Mouse (Mus musculus) forebrain, embryonic 16.5 days (tissue): ENCODE data around the gene Chek2. TPM values are rescaled to one million over a fixed set of nuclear protein-coding genes. Genes with fewer than 3 reads are reported as not detected.
A peak's percentile ranks its signal among the peaks of the same experiment; 100 is the strongest.
"Not testable (repeated sequence)": the region's sequence is repeated elsewhere in the genome, so short reads cannot be mapped to it uniquely, and the experiment has no call there.

Experiments used
- ATAC-seq: fragments of 200-750 bp; cut with Nextera tagmentation; 2 replicates; pipeline ENCODE4 v1.8.0; 2017; ENCODE audit warnings: mild to moderate bottlenecking, moderate library complexity
- H3K27ac ChIP-seq: fragments of 300-500 bp; sonication (generic); 2 replicates; pipeline ENCODE4 v1.5.1; 2014; ENCODE audit warnings: low read length, control low read depth
- H3K27me3 ChIP-seq: fragments of 300-500 bp; sonication (generic); replicated peaks from 2 replicates; pipeline ENCODE4 v1.6.1; 2014; ENCODE audit warnings: low read length; ENCODE audit not compliant: control insufficient read depth, insufficient read depth
- H3K36me3 ChIP-seq: fragments of 300-500 bp; sonication (generic); 2 replicates; pipeline ENCODE4 v1.6.1; 2014; ENCODE audit not compliant: control insufficient read depth, insufficient read depth
- H3K4me1 ChIP-seq: fragments of 300-500 bp; sonication (generic); replicated peaks from 2 replicates; pipeline ENCODE4 v1.6.1; 2014; ENCODE audit warnings: low read length; ENCODE audit not compliant: control insufficient read depth, insufficient read depth
- H3K4me2 ChIP-seq: fragments of 300-500 bp; sonication (generic); 2 replicates; pipeline ENCODE4 v1.6.1; 2014; ENCODE audit warnings: mild to moderate bottlenecking, low read length, control low read depth
- H3K4me3 ChIP-seq: fragments of 300-500 bp; sonication (generic); replicated peaks from 2 replicates; pipeline ENCODE4 v1.5.1; 2014; ENCODE audit warnings: mild to moderate bottlenecking, low read length, control low read depth
- H3K9ac ChIP-seq: fragments of 300-500 bp; sonication (generic); replicated peaks from 2 replicates; pipeline ENCODE4 v1.6.1; 2014; ENCODE audit warnings: low read depth, low read length, control low read depth
- H3K9me3 ChIP-seq: fragments of 300-500 bp; sonication (generic); 2 replicates; pipeline ENCODE4 v1.6.1; 2016; ENCODE audit warnings: low read length; ENCODE audit not compliant: control insufficient read depth
- WGBS: fragments of 180-500 bp; shearing (Covaris S2); extraction: QIAGEN DNeasy Blood & Tissue Kit; methylation state at CpG from one replicate; pipeline ENCODE4 v1.1.7; 2014; 5-methylcytosine and 5-hydroxymethylcytosine counted together
- polyA plus RNA-seq: library from polyadenylated mRNA; unstranded; fragments of >200 nt; fragmentation: Nextera tagmentation; extraction: Ambion mirVana; gene quantifications from 2 replicates; pipeline ENCODE4 v1.2.1, GENCODE M21; 2015

Chek2 gene
- polyA plus RNA-seq, 1 experiment from 2014 or later = 13.5 TPM

GRCm38 (mm10) chr5:110835959-110836358 is 3.8 kb upstream of the Chek2 start:
- no peak overlapping the region for H3K27ac ChIP-seq
- 29% methylated on average over 3 of the region's 3 CpGs for WGBS
- no peaks in the 10 kb centered on the region for H3K9me3 ChIP-seq
- H3K9ac ChIP-seq = no peak overlapping the region
- H3K4me2 ChIP-seq = no peak overlapping the region
- no peaks in the 10 kb centered on the region for H3K36me3 ChIP-seq
- no peak for ATAC-seq
- H3K27me3 ChIP-seq = no peaks in the 10 kb centered on the region
- H3K4me1 ChIP-seq = peaks cover 12% of the 10 kb centered on the region
- no peak overlapping the region for H3K4me3 ChIP-seq

- 88% methylated on average over 5 of the region's 5 CpGs for WGBS
- not testable (repeated sequence) for H3K9ac ChIP-seq, H3K36me3 ChIP-seq, H3K4me2 ChIP-seq, H3K27ac ChIP-seq, H3K4me3 ChIP-seq, H3K9me3 ChIP-seq, H3K27me3 ChIP-seq, ATAC-seq
- H3K4me1 ChIP-seq = peaks cover 12% of the 10 kb centered on the region
These were observed 1.8 kb upstream of the Chek2 start for GRCm38 (mm10) chr5:110838016-110838415.

GRCm38 (mm10) chr5:110839038-110839677 is 621 bp upstream of the Chek2 start:
- Histone ChIP-seq H3K9ac (peak overlapping the region; percentile 71), H3K4me1 (peaks cover 12% of the 10 kb centered on the region), H3K27ac (peak overlapping the region; percentile 60), H3K36me3 (no peaks in the 10 kb centered on the region), H3K4me3 (peak overlapping the region; percentile 83), H3K9me3 (no peaks in the 10 kb centered on the region), H3K27me3 (no peaks in the 10 kb centered on the region), H3K4me2 (peak overlapping the region; percentile 71)
- 9% methylated on average over 28 of the region's 28 CpGs for whole genome bisulfite sequencing
- peak; percentile 76 for ATAC-seq

- H3K27me3 ChIP-seq = no peaks in the 10 kb centered on the region
- H3K4me3 ChIP-seq = peak overlapping the region; percentile 83
- H3K27ac ChIP-seq = peak overlapping the region; percentile 31; the same call in 1 of the 2 replicates
- WGBS = 4% methylated on average over 4 of the region's 4 CpGs
- peak overlapping the region; percentile 51 for H3K9ac ChIP-seq
- H3K36me3 ChIP-seq = no peaks in the 10 kb centered on the region
- ATAC-seq = no peak
- H3K9me3 ChIP-seq = no peaks in the 10 kb centered on the region
- H3K4me1 ChIP-seq = peaks cover 12% of the 10 kb centered on the region
- H3K4me2 ChIP-seq = peak overlapping the region; percentile 83
These were observed 686 bp downstream of the Chek2 start for GRCm38 (mm10) chr5:110840465-110840864.

- no peaks in the 10 kb centered on the region for H3K27me3 ChIP-seq
- no peak for ATAC-seq
- H3K27ac ChIP-seq = no peak overlapping the region
- no peaks in the 10 kb centered on the region for H3K36me3 ChIP-seq
- H3K4me1 ChIP-seq = peaks cover 12% of the 10 kb centered on the region
- H3K4me2 ChIP-seq = no peak overlapping the region
- H3K9ac ChIP-seq = no peak overlapping the region
- no peak overlapping the region for H3K4me3 ChIP-seq
- 91% methylated on average over 14 of the region's 14 CpGs for WGBS
- H3K9me3 ChIP-seq = no peaks in the 10 kb centered on the region
These were observed 1.5 kb downstream of the Chek2 start for GRCm38 (mm10) chr5:110841046-110841862.

GRCm38 (mm10) chr5:110852990-110853389 is 13.2 kb downstream of the Chek2 start:
- 97% methylated on average over 1 of the region's 1 CpGs for WGBS
- Histone ChIP-seq H3K4me3 (no peak overlapping the region), H3K4me2 (no peak overlapping the region), H3K9me3 (no peaks in the 10 kb centered on the region), H3K4me1 (no peaks in the 10 kb centered on the region), H3K27ac (no peak overlapping the region), H3K27me3 (no peaks in the 10 kb centered on the region), H3K9ac (no peak overlapping the region), H3K36me3 (no peaks in the 10 kb centered on the region)
- ATAC-seq = no peak

- H3K9me3 ChIP-seq = no peaks in the 10 kb centered on the region
- H3K4me1 ChIP-seq = peaks cover 8% of the 10 kb centered on the region
- ATAC-seq = no peak
- no peak overlapping the region for H3K4me3 ChIP-seq
- H3K4me2 ChIP-seq = no peak overlapping the region
- no peaks in the 10 kb centered on the region for H3K27me3 ChIP-seq
- H3K36me3 ChIP-seq = no peaks in the 10 kb centered on the region
- H3K9ac ChIP-seq = no peak overlapping the region
- 90% methylated on average over 5 of the region's 5 CpGs for WGBS
- no peak overlapping the region for H3K27ac ChIP-seq
These were observed 17.3 kb downstream of the Chek2 start for GRCm38 (mm10) chr5:110857091-110857490.

GRCm38 (mm10) chr5:110859013-110859650 is 19.4 kb downstream of the Chek2 start:
- Histone ChIP-seq H3K9me3 (no peaks in the 10 kb centered on the region), H3K9ac (no peak overlapping the region), H3K27ac (peak overlapping the region; percentile 54), H3K27me3 (no peaks in the 10 kb centered on the region), H3K36me3 (no peaks in the 10 kb centered on the region), H3K4me3 (no peak overlapping the region), H3K4me1 (peaks cover 8% of the 10 kb centered on the region), H3K4me2 (peak overlapping the region; percentile 25)
- 36% methylated on average over 13 of the region's 13 CpGs for WGBS
- ATAC-seq = peak; percentile 45; the same call in 1 of the 2 replicates

GRCm38 (mm10) chr5:110860445-110860844 is 20.7 kb downstream of the Chek2 start:
- Histone ChIP-seq H3K27ac (no peak overlapping the region), H3K36me3 (no peaks in the 10 kb centered on the region), H3K4me3 (no peak overlapping the region)

More at GRCm38 (mm10) chr5:110860445-110860844, 20.7 kb downstream of the Chek2 start:
- Histone ChIP-seq H3K9ac (no peak overlapping the region), H3K4me2 (no peak overlapping the region), H3K27me3 (no peaks in the 10 kb centered on the region), H3K9me3 (no peaks in the 10 kb centered on the region), H3K4me1 (peaks cover 8% of the 10 kb centered on the region)
- no peak for ATAC-seq
- WGBS = 85% methylated on average over 5 of the region's 5 CpGs
